Mouse (Mus musculus): ENCODE results near the gene Rin2. TPM values are rescaled to one million over a fixed set of nuclear protein-coding genes. Genes with fewer than 3 reads are reported as not detected.

Rin2 gene
- total and polyA plus RNA-seq, 3 experiments: 0.44 TPM; not detected in 2

DNA sequence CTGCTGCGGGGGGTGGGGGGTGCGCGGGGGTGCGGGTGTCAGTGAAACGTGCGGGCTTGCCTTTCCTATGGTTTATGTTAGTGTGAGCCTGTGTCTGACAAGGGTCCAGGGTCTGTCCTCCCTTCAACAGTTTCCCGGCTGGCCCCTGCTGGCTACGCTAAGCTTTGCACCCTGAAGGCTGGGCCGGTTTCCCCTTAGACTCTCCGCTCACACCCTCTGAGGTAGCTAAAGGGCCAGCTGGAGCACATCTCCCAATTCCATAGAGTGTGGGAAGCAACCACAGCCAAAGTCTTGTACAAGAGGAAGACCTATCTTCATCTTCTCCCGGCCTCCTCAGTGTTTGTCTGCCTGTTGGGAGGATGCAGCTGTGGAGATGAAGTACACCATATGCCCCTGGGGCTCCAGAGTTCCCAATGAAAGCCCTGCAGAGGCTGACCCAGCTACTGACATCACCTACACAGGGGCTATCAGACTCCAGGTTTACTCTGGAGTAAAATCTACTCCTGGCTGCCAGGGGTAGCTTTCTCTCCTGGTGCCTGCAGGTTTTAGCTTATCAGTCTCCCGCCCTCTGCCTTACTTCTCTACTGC is 19.5 kb upstream of the Rin2 start:
- TF ChIP-seq GATA1 (IDR thresholded peaks at IDR 0.05; ENCODE audit: borderline replicate concordance, low read length): no peak
- no peak for TF ChIP-seq CTCF (IDR thresholded peaks at IDR 0.05; ENCODE audit: low read depth, low read length)
- no peak for TF ChIP-seq GATA2 (IDR thresholded peaks at IDR 0.05; ENCODE audit: borderline replicate concordance, low read depth, low read length)
- no peak for TF ChIP-seq TAL1 (conservative IDR thresholded peaks at IDR 0.05; ENCODE audit: low read depth, low read length)
- TF ChIP-seq POLR2AphosphoS5 (IDR thresholded peaks at IDR 0.05; ENCODE audit: insufficient replicate concordance, low read depth, low read length): no peak
- ATAC-seq (ENCODE audit: extremely low read depth, insufficient number of reproducible peaks, low FRiP score, poor library complexity, severe bottlenecking): no peak
- peaks cover 18% of the 10 kb centered on the region for H3K9me3 ChIP-seq (replicated peaks)
- no peak overlapping the region for H3K4me3 ChIP-seq (ENCODE audit: low read depth, low read length)
- no peak for DNase-seq (ENCODE audit: low spot score)
- no peaks in the 10 kb centered on the region for H3K27me3 ChIP-seq (ENCODE audit: insufficient read depth, low read length)
- no peaks in the 10 kb centered on the region for H3K36me3 ChIP-seq (replicated peaks)
- no peaks in the 10 kb centered on the region for H3K4me1 ChIP-seq (ENCODE audit: insufficient read depth, low read depth, low read length)

- TF ChIP-seq GATA1 (IDR thresholded peaks at IDR 0.05; ENCODE audit: borderline replicate concordance, low read length): no peak
- TF ChIP-seq GATA2 (IDR thresholded peaks at IDR 0.05; ENCODE audit: borderline replicate concordance, low read depth, low read length): no peak
- TF ChIP-seq POLR2AphosphoS5 (IDR thresholded peaks at IDR 0.05; ENCODE audit: insufficient replicate concordance, low read depth, low read length): no peak
- TF ChIP-seq CTCF (IDR thresholded peaks at IDR 0.05; ENCODE audit: low read depth, low read length): no peak
- no peak for TF ChIP-seq TAL1 (conservative IDR thresholded peaks at IDR 0.05; ENCODE audit: low read depth, low read length)
- no peak for ATAC-seq (ENCODE audit: extremely low read depth, insufficient number of reproducible peaks, low FRiP score, poor library complexity, severe bottlenecking)
- Histone ChIP-seq H3K27me3 (ENCODE audit: insufficient read depth, low read length) (no peaks in the 10 kb centered on the region), H3K4me1 (ENCODE audit: insufficient read depth, low read depth, low read length) (no peaks in the 10 kb centered on the region), H3K36me3 (replicated peaks) (no peaks in the 10 kb centered on the region), H3K9me3 (replicated peaks) (peaks cover 16% of the 10 kb centered on the region), H3K4me3 (ENCODE audit: low read depth, low read length) (no peak overlapping the region)
- DNase-seq (ENCODE audit: low spot score): no peak
Observed at GRCm38 (mm10) chr2:145656121-145656520, 18.9 kb upstream of the Rin2 start.

DNA sequence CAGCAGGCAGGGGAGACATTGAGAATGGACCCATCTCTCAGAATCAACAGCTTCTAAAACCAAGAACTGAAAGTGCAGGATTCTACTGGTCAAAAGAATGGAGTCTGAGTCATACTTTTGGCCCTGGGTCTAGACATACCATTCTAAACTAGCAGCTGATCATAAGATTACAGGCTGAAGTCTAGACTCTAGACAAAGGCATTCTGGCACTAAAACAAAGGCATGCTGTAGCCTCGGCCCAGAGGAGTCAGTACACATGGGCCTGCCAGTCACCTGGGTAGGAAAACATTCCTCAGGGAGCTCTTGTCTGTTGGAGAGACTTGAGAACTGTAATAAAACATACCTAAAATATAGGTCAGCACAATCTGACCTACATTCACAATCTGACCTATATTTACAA is 18.3 kb upstream of the Rin2 start:
- DNase-seq (ENCODE audit: low spot score) (no peak), ATAC-seq (ENCODE audit: extremely low read depth, insufficient number of reproducible peaks, low FRiP score, poor library complexity, severe bottlenecking) (no peak)
- Histone ChIP-seq H3K27me3 (ENCODE audit: insufficient read depth, low read length) (no peaks in the 10 kb centered on the region), H3K36me3 (replicated peaks) (no peaks in the 10 kb centered on the region), H3K9me3 (replicated peaks) (peaks cover 15% of the 10 kb centered on the region), H3K4me3 (ENCODE audit: low read depth, low read length) (no peak overlapping the region), H3K4me1 (ENCODE audit: insufficient read depth, low read depth, low read length) (no peaks in the 10 kb centered on the region)
- TF ChIP-seq CTCF (IDR thresholded peaks at IDR 0.05; ENCODE audit: low read depth, low read length) (no peak), GATA1 (IDR thresholded peaks at IDR 0.05; ENCODE audit: borderline replicate concordance, low read length) (no peak), POLR2AphosphoS5 (IDR thresholded peaks at IDR 0.05; ENCODE audit: insufficient replicate concordance, low read depth, low read length) (no peak), TAL1 (conservative IDR thresholded peaks at IDR 0.05; ENCODE audit: low read depth, low read length) (no peak)

DNA sequence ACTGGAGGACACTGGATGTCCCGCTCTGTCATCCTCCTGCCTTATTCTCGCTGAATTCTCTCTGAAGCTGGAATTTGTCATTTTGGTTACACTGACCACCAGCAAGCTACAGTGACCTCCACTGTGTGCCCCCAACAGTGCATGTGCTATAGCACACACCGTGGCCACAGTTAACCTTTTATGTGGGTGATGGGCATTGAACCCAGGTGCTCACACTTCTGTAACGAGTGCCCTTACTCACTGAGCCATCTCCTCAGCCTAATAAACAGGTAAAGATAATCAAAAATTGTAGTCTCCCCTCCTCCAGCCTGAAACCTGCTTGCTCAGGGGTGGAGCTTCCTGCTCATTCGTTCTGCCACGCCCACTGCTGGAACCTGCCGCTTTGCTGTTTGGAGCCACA is 13.8 kb upstream of the Rin2 start:
- no peaks in the 10 kb centered on the region for H3K4me1 ChIP-seq (ENCODE audit: insufficient read depth, low read depth, low read length)
- H3K9me3 ChIP-seq (replicated peaks): peaks cover 23% of the 10 kb centered on the region
- TF ChIP-seq GATA2 (IDR thresholded peaks at IDR 0.05; ENCODE audit: borderline replicate concordance, low read depth, low read length): no peak
- no peak for TF ChIP-seq CTCF (IDR thresholded peaks at IDR 0.05; ENCODE audit: low read depth, low read length)
- no peak for TF ChIP-seq TAL1 (conservative IDR thresholded peaks at IDR 0.05; ENCODE audit: low read depth, low read length)
- TF ChIP-seq GATA1 (IDR thresholded peaks at IDR 0.05; ENCODE audit: borderline replicate concordance, low read length): no peak
- TF ChIP-seq POLR2AphosphoS5 (IDR thresholded peaks at IDR 0.05; ENCODE audit: insufficient replicate concordance, low read depth, low read length): no peak
- H3K4me3 ChIP-seq (ENCODE audit: low read depth, low read length): no peak overlapping the region
- H3K27me3 ChIP-seq (ENCODE audit: insufficient read depth, low read length): no peaks in the 10 kb centered on the region
- no peak for ATAC-seq (ENCODE audit: extremely low read depth, insufficient number of reproducible peaks, low FRiP score, poor library complexity, severe bottlenecking)
- DNase-seq (ENCODE audit: low spot score): no peak
- H3K36me3 ChIP-seq (replicated peaks): no peaks in the 10 kb centered on the region

DNA sequence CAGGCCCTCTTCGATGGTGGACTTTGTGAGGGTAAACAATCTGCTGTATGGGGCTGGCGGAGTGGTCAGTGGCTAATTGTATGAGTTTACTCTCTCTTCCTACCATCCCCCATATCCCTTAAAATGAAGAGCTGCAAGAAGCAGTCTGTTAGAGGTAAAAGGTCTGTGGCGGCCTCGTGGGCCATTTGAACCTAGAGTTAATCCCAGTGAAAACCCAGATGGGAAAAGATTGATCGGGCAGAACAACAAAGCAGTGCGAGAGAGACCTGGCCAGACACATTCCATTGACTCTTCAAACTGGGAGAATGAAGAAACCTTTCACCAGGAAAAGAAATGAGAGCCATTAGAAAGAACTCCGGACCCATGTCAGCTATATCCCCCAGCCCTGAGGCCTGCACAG is 11.1 kb upstream of the Rin2 start:
- no peaks in the 10 kb centered on the region for H3K4me1 ChIP-seq (ENCODE audit: insufficient read depth, low read depth, low read length)
- peaks cover 42% of the 10 kb centered on the region for H3K9me3 ChIP-seq (replicated peaks)
- TF ChIP-seq GATA2 (IDR thresholded peaks at IDR 0.05; ENCODE audit: borderline replicate concordance, low read depth, low read length): no peak
- TF ChIP-seq POLR2AphosphoS5 (IDR thresholded peaks at IDR 0.05; ENCODE audit: insufficient replicate concordance, low read depth, low read length): no peak
- TF ChIP-seq TAL1 (conservative IDR thresholded peaks at IDR 0.05; ENCODE audit: low read depth, low read length): no peak
- TF ChIP-seq GATA1 (IDR thresholded peaks at IDR 0.05; ENCODE audit: borderline replicate concordance, low read length): no peak
- TF ChIP-seq CTCF (IDR thresholded peaks at IDR 0.05; ENCODE audit: low read depth, low read length): no peak
- no peaks in the 10 kb centered on the region for H3K27me3 ChIP-seq (ENCODE audit: insufficient read depth, low read length)
- no peaks in the 10 kb centered on the region for H3K36me3 ChIP-seq (replicated peaks)
- ATAC-seq (ENCODE audit: extremely low read depth, insufficient number of reproducible peaks, low FRiP score, poor library complexity, severe bottlenecking) (no peak), DNase-seq (ENCODE audit: low spot score) (no peak)
- no peak overlapping the region for H3K4me3 ChIP-seq (ENCODE audit: low read depth, low read length)

GRCm38 (mm10) chr2:145664311-145664710 is 10.7 kb upstream of the Rin2 start:
- H3K4me1 ChIP-seq (ENCODE audit: insufficient read depth, low read depth, low read length): no peaks in the 10 kb centered on the region
- peaks cover 45% of the 10 kb centered on the region for H3K9me3 ChIP-seq (replicated peaks)
- no peak overlapping the region for H3K4me3 ChIP-seq (ENCODE audit: low read depth, low read length)
- ATAC-seq (ENCODE audit: extremely low read depth, insufficient number of reproducible peaks, low FRiP score, poor library complexity, severe bottlenecking): no peak
- TF ChIP-seq POLR2AphosphoS5 (IDR thresholded peaks at IDR 0.05; ENCODE audit: insufficient replicate concordance, low read depth, low read length) (no peak), TAL1 (conservative IDR thresholded peaks at IDR 0.05; ENCODE audit: low read depth, low read length) (no peak), GATA2 (IDR thresholded peaks at IDR 0.05; ENCODE audit: borderline replicate concordance, low read depth, low read length) (no peak), CTCF (IDR thresholded peaks at IDR 0.05; ENCODE audit: low read depth, low read length) (no peak)
- no peaks in the 10 kb centered on the region for H3K36me3 ChIP-seq (replicated peaks)
- DNase-seq (ENCODE audit: low spot score): no peak
- no peaks in the 10 kb centered on the region for H3K27me3 ChIP-seq (ENCODE audit: insufficient read depth, low read length)

All from G1E (cell line).